Mouse (Mus musculus) heart, embryonic 16.5 days (tissue): Measurements from ENCODE around the gene Aifm3. TPM values are rescaled to one million over a fixed set of nuclear protein-coding genes. Genes with fewer than 3 reads are reported as not detected.
A peak's percentile ranks its signal among the peaks of the same experiment; 100 is the strongest.

ENCODE experiments used
- ATAC-seq: fragments of 200-750 bp; cut with Nextera tagmentation; replicated peaks from 2 replicates; pipeline ENCODE4 v1.8.0; 2017; ENCODE audit warnings: moderate number of reproducible peaks; ENCODE audit not compliant: insufficient read depth, low FRiP score; ENCODE audit errors: extremely low read depth
- H3K27ac ChIP-seq: fragments of 300-500 bp; sonication (generic); 2 replicates; pipeline ENCODE4 v1.5.1; 2014; ENCODE audit warnings: mild to moderate bottlenecking, low read length, control low read depth, moderate library complexity
- H3K27me3 ChIP-seq: fragments of 300-500 bp; sonication (generic); 2 replicates; pipeline ENCODE4 v1.6.1; 2014; ENCODE audit warnings: low read length, mixed read lengths; ENCODE audit not compliant: control insufficient read depth, insufficient read depth
- H3K36me3 ChIP-seq: fragments of 300-500 bp; sonication (generic); 2 replicates; pipeline ENCODE4 v1.6.1; 2014; ENCODE audit not compliant: control insufficient read depth, insufficient read depth
- H3K4me1 ChIP-seq: fragments of 300-500 bp; sonication (generic); 2 replicates; pipeline ENCODE4 v1.6.1; 2014; ENCODE audit warnings: low read length, mixed read lengths; ENCODE audit not compliant: control insufficient read depth, insufficient read depth
- H3K4me2 ChIP-seq: fragments of 300-500 bp; sonication (generic); 2 replicates; pipeline ENCODE4 v1.6.1; 2014; ENCODE audit warnings: low read depth, mild to moderate bottlenecking, control low read depth, low read length
- H3K4me3 ChIP-seq: fragments of 300-500 bp; sonication (generic); 2 replicates; pipeline ENCODE4 v1.5.1; 2014; ENCODE audit warnings: mild to moderate bottlenecking, control low read depth, low read length
- H3K9ac ChIP-seq: fragments of 300-500 bp; sonication (generic); 2 replicates; pipeline ENCODE4 v1.6.1; 2014; ENCODE audit warnings: low read length, control low read depth
- H3K9me3 ChIP-seq: fragments of 300-500 bp; sonication (generic); replicated peaks from 2 replicates; pipeline ENCODE4 v1.6.1; 2016; ENCODE audit warnings: low read length; ENCODE audit not compliant: control insufficient read depth
- WGBS: fragments of 180-500 bp; shearing (Covaris S2); extraction: QIAGEN DNeasy Blood & Tissue Kit; methylation state at CpG from one replicate; pipeline ENCODE4 v1.1.7; 2014; 5-methylcytosine and 5-hydroxymethylcytosine counted together
- polyA plus RNA-seq: library from polyadenylated mRNA; unstranded; fragments of >200 nt; fragmentation: Nextera tagmentation; extraction: Ambion mirVana; gene quantifications from 2 replicates; pipeline ENCODE4 v1.2.1, GENCODE M21; 2015

The Aifm3 gene
- 1.5 TPM in 2 replicates for polyA plus RNA-seq

DNA sequence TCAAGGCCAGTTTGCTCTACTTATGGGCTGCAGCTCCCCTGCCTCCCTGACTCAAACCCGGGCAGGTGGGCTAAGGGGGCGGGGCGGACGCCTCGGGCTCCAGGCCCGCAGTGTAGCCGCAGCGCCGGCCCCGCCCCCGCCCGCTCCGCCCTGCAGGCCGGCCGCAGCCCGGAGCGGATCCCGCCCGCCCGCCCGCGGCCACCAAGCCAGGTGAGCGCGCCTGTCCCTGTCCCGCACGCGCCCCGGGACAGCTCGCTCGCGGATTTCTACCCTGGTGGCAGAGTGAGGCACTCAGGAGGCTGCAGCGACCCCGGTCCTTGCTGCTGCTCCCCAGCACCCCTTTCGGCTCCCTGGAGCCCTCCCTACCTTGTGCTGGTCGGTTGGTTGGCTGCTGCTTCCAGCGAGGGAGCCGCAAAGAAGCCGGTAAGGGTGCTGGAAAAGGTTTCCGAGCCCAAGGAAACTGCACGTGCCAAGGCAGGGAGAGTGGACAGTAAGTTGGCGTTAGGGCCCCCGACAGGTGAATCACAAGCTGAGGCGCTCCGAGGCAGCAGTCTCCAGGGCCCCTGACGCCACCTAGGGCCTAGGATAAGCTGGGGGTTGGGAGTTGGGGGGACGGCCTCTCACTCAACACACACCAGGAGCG is at the start of gene Aifm3:
Gene Aifm3 (plus strand): TSS at position 143 of the 643 bp plus-strand sequence.
- Histone ChIP-seq H3K9ac (peak within 1 kb of the TSS; percentile 73), H3K27me3 (peaks cover 8% of the 10 kb centered on the region; the same call in 1 of the 2 replicates)
- WGBS: 3% methylated on average over 45 of the region's 47 CpGs

DNA sequence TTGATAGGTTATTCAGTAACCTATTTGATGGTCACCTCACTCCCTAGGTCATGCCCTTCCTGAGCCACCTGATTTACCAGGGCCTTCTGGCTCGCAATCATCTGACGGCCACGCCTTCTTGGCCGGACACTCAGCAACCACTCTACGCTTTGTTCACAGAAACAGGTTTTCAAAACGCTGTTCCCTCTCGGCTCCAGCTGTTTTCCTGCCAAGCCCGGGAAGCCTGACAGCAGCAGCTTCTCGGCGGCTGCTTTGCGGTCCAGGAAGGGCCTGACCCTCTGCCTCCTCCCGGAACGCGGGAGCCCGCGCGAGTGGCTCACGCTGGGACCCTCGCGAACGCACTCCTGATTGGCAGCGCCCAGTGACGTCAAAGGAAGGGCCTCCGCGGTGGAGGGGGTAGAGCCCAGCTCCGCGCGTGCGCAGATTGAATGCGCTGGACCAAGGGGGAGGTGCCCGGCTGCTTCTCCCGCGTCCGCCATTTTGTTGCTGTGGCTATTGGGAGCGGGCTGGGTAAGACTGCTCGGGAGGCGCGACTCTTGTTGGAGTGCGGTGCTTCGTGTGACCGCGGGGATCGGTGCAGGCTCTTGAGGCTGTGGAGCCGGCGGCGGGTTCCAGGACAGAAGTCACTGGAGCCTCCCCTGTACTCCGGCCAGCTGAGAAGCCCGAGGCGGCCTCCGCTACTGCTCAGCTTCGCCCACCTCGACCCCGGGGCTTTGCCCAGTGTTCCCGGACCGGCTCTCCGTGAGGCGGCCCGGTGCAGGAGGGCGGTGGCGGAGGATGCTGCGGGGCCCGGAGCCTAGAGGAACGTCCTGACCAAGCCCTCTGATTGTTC is 37.7 kb upstream of the Aifm3 start, which contains the start of gene Crkl:
Gene Crkl (plus strand): TSS at position 447 of the 832 bp plus-strand sequence.
- H3K9me3 ChIP-seq: no peaks in the 10 kb centered on the region
- H3K27ac ChIP-seq: peak within 1 kb of the TSS; percentile 93
- peak within 1 kb of the TSS; percentile 90 for H3K9ac ChIP-seq
- H3K27me3 ChIP-seq: no peaks in the 10 kb centered on the region
- peaks cover 4% of the 10 kb centered on the region; the same call in 1 of the 2 replicates for H3K36me3 ChIP-seq
- peak within 1 kb of the TSS; percentile 87 for H3K4me3 ChIP-seq
- under 1% methylated on average over 63 of the region's 63 CpGs for WGBS
- peak; percentile 98 for ATAC-seq
- H3K4me2 ChIP-seq: peak within 1 kb of the TSS; percentile 92
- peaks cover 17% of the 10 kb centered on the region for H3K4me1 ChIP-seq

More for the DNA sequence above, at the start of gene Aifm3:
- peak; percentile 67 for ATAC-seq
- H3K9me3 ChIP-seq: no peaks in the 10 kb centered on the region
- peak within 1 kb of the TSS; percentile 90 for H3K4me2 ChIP-seq
- H3K27ac ChIP-seq: no peak within 1 kb of the TSS
- peaks cover 23% of the 10 kb centered on the region for H3K4me1 ChIP-seq
- H3K36me3 ChIP-seq: peaks cover 7% of the 10 kb centered on the region
- peak within 1 kb of the TSS; percentile 61 for H3K4me3 ChIP-seq

DNA sequence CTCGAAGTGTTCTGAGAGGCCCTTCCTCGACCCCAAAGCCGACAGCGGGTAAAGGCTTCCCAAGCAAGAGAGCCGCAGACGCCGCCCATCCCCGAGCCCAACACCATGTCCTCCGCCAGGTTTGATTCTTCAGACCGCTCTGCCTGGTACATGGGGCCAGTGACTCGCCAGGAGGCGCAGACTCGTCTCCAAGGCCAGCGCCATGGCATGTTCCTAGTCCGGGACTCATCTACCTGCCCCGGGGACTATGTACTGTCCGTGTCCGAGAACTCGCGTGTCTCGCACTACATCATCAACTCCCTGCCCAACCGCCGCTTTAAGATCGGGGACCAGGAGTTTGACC is 37.1 kb upstream of the Aifm3 start:
- under 1% methylated on average over 24 of the region's 24 CpGs for WGBS
- peak overlapping the region; percentile 87 for H3K4me3 ChIP-seq
- no peaks in the 10 kb centered on the region for H3K27me3 ChIP-seq
- no peaks in the 10 kb centered on the region for H3K9me3 ChIP-seq
- H3K36me3 ChIP-seq: peaks cover 4% of the 10 kb centered on the region; the same call in 1 of the 2 replicates
- peak overlapping the region; percentile 93 for H3K27ac ChIP-seq
- ATAC-seq: peak; percentile 34
- H3K9ac ChIP-seq: peak overlapping the region; percentile 90
- peak overlapping the region; percentile 92 for H3K4me2 ChIP-seq
- H3K4me1 ChIP-seq: peaks cover 17% of the 10 kb centered on the region

DNA sequence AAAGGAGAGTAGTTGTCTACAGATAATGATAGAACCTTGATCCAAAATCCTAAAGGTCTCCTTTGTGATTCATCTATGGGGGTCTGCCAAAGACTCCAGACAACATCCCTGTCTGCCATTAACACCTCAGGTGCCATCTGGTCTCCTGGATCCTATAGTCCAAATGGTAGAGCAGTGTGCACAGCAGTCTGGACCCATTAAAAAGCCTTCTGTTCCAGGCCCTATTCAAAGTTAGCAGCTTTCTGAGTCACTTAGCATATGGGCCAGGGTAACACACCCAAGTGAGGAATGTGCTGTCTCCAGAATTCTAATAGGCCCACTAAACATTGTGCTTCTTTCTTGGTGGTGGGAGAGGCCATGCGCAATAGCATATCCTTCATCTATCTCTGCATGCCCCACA is 32.5 kb upstream of the Aifm3 start:
- Histone ChIP-seq H3K4me1 (peaks cover 17% of the 10 kb centered on the region), H3K4me3 (no peak overlapping the region), H3K27ac (no peak overlapping the region), H3K9ac (no peak overlapping the region), H3K36me3 (peaks cover 10% of the 10 kb centered on the region; the same call in 1 of the 2 replicates), H3K9me3 (no peaks in the 10 kb centered on the region), H3K4me2 (no peak overlapping the region), H3K27me3 (no peaks in the 10 kb centered on the region)
- 96% methylated on average over 1 of the region's 1 CpGs for WGBS
- no peak for ATAC-seq

DNA sequence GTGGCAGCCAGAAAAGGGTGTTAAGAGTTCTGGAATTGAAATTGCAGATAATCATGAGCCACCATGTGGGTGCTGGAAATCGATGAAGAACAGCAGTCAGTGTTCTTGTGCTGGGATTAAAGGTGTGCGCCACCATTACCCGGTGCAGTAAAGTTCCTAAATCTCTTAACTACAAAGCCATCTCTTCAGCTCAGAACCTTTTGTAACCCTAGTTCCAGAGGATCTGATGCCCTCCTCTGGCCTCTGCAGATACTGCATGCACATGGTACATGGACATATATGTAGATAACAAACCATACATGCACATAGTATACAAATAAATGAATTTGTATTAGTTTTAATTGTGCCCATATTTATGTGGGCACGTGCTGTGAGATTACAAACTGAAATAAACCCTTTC is 29.2 kb upstream of the Aifm3 start:
- no peak overlapping the region for H3K9ac ChIP-seq
- WGBS: 90% methylated on average over 4 of the region's 4 CpGs
- H3K36me3 ChIP-seq: peaks cover 10% of the 10 kb centered on the region; the same call in 1 of the 2 replicates
- ATAC-seq: no peak
- no peaks in the 10 kb centered on the region for H3K27me3 ChIP-seq
- H3K4me2 ChIP-seq: no peak overlapping the region
- no peaks in the 10 kb centered on the region for H3K9me3 ChIP-seq
- no peak overlapping the region for H3K27ac ChIP-seq
- no peak overlapping the region for H3K4me3 ChIP-seq
- H3K4me1 ChIP-seq: peaks cover 9% of the 10 kb centered on the region

DNA sequence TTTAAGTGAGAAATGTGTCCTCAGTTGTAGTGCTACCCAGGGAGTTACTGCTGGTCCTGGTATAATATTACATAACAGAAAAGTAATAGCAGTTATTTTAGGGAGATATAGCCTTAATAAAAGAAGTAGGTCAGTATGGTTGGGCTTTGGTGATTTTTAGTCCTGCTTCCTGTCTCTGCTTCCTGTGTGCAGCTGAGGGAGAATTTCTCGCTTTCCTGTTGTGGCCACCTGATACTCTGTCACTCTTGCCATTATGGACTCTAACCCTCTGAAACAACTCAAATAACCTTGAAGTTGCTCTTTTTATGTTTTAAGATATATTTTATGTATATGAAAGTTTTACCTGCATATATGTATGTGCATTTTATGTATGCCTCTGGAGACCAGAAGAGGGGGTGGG is 27.8 kb upstream of the Aifm3 start:
- peaks cover 6% of the 10 kb centered on the region; the same call in 1 of the 2 replicates for H3K36me3 ChIP-seq

DNA sequence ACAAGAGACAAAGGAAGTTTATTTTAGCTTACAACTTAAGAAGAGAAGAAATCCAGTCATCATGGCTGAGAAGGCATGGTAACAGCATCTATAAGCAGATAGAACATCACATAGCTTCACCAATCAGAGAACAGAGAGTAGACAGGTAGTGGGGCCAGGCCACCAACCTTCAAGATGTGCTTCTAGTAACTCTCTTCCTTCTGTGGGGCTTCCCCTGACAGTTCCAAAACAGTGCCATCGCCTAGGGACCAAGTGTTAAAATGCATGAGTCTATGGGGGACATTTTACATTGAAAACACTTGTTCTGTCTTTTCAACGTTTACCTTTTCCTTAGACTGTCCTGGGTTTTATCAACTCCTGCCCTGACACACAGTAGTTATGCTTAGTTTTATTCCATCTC is 26.2 kb upstream of the Aifm3 start:
- WGBS: 85% methylated on average over 2 of the region's 2 CpGs
- ATAC-seq: no peak
- no peak overlapping the region for H3K27ac ChIP-seq
- H3K9me3 ChIP-seq: no peaks in the 10 kb centered on the region
- H3K9ac ChIP-seq: no peak overlapping the region
- no peak overlapping the region for H3K4me2 ChIP-seq
- H3K36me3 ChIP-seq: peaks cover 3% of the 10 kb centered on the region; the same call in 1 of the 2 replicates
- no peak overlapping the region for H3K4me3 ChIP-seq
- H3K4me1 ChIP-seq: peaks cover 2% of the 10 kb centered on the region
- H3K27me3 ChIP-seq: no peaks in the 10 kb centered on the region

More for the DNA sequence above, 27.8 kb upstream of the Aifm3 start:
- H3K27me3 ChIP-seq: no peaks in the 10 kb centered on the region
- no peak overlapping the region for H3K27ac ChIP-seq
- H3K9me3 ChIP-seq: no peaks in the 10 kb centered on the region
- no peak for ATAC-seq
- H3K4me3 ChIP-seq: no peak overlapping the region
- H3K4me1 ChIP-seq: peaks cover 2% of the 10 kb centered on the region
- no peak overlapping the region for H3K9ac ChIP-seq
- no peak overlapping the region for H3K4me2 ChIP-seq
- WGBS: 78% methylated on average over 1 of the region's 1 CpGs

DNA sequence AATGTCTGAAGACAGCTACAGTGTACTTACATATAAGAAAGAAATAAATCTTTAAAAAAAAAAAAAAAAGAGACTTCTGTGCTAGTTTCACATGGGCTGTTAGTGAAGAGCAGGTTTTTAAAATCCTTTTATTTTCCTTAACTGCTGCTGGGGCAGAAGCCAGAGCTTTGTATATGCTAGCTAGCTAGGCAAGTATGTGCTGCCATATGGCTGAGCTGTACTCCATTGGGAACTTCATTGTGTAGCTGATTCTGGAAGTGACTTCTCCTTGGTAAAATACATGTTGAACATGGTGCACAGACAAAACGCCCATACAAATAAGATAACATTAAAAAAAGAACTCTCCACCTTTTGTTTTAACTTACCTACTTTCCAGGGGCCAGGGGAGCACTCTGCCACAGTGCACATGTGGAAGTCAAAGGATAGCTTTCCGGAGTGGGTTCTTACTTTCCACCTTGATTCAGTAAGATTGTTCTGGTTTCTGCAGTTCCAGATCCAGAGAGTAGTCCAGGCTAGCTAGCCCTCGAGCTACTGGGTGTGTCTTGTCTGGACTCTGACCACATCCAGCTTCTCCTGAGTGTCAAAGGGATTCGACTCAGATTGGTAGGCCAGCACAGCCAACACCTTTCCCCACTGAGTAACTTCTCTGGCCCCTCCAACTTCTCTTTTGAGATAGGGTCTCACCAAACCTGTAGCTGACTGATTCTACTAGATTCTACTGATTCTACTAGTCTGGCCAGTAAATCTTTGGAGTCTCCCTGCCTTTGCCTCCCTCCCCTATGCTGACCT is 22.3 kb upstream of the Aifm3 start:
- H3K9me3 ChIP-seq: no peaks in the 10 kb centered on the region
- H3K4me2 ChIP-seq: no peak overlapping the region
- 78% methylated on average over 4 of the region's 4 CpGs for WGBS
- peaks cover 11% of the 10 kb centered on the region for H3K36me3 ChIP-seq
- no peaks in the 10 kb centered on the region for H3K27me3 ChIP-seq
- no peak for ATAC-seq
- H3K27ac ChIP-seq: no peak overlapping the region
- no peak overlapping the region for H3K4me3 ChIP-seq
- peaks cover 4% of the 10 kb centered on the region for H3K4me1 ChIP-seq
- no peak overlapping the region for H3K9ac ChIP-seq
